Comparison of ENCODE assay signal across 8 mouse cellular contexts in genomic region chr12:114012860-114013259, GRCm38 (mm10).
DNase-seq lines count a peak whose midpoint lies in the region; ATAC-seq and TF ChIP-seq lines count a peak whose summit lies in the region.
"Not testable (repeated sequence)": the region's sequence is repeated elsewhere in the genome, so short reads cannot be mapped to it uniquely, and the experiment has no call there.

No protein-coding gene starts in this region.

- not testable (repeated sequence) for H3K27me3 ChIP-seq in midbrain, postnatal 0 days (ENCODE audit: insufficient read depth, low read length); stomach, postnatal 0 days (ENCODE audit: control insufficient read depth, insufficient read depth, low read length)

- TF ChIP-seq CTCF in midbrain, postnatal 0 days (IDR thresholded peaks at IDR 0.05) = peak; percentile 21; the same call in 1 of the 2 replicates
- TF ChIP-seq CTCF in stomach, postnatal 0 days (IDR thresholded peaks at IDR 0.05; ENCODE audit: low read depth) = peak; percentile 57

- not testable (repeated sequence) for H3K27ac ChIP-seq in midbrain, postnatal 0 days (ENCODE audit: low read depth, low read length); stomach, postnatal 0 days (replicated peaks)

- H3K36me3 ChIP-seq in midbrain, postnatal 0 days (ENCODE audit: insufficient read depth, low read length); stomach, postnatal 0 days (ENCODE audit: control insufficient read depth, insufficient read depth, low read length): not testable (repeated sequence)

- H3K9me3 ChIP-seq in midbrain, postnatal 0 days (ENCODE audit: low read length); stomach, postnatal 0 days (ENCODE audit: control insufficient read depth, low read length): not testable (repeated sequence)

- DNase-seq in B cell, adult 2 months = peak; percentile 81 to 84
- DNase-seq in adipocyte (ENCODE audit: low spot score) = peak; percentile 14
- DNase-seq in cerebellum, adult 9-10 months = peak; percentile 10
- peak; percentile 75 to 93 for DNase-seq in kidney, adult 8-10 months
- peak; percentile 3 for DNase-seq in liver
- not testable (repeated sequence) for DNase-seq in midbrain, postnatal 0 days (ENCODE audit: low spot score); stomach, postnatal 0 days (ENCODE audit: low spot score)

- not testable (repeated sequence) for TF ChIP-seq EP300 in stomach, postnatal 0 days (optimal IDR thresholded peaks at IDR 0.05)

- not testable (repeated sequence) for H3K4me1 ChIP-seq in midbrain, postnatal 0 days (ENCODE audit: insufficient read depth, low read length); stomach, postnatal 0 days (replicated peaks; ENCODE audit: control insufficient read depth, insufficient read depth)

- not testable (repeated sequence) for H3K4me2 ChIP-seq in midbrain, postnatal 0 days (ENCODE audit: low read depth, low read length, poor library complexity, severe bottlenecking); stomach, postnatal 0 days (replicated peaks; ENCODE audit: low read depth)

- H3K9ac ChIP-seq in midbrain, postnatal 0 days (replicated peaks; ENCODE audit: low read length, poor library complexity, severe bottlenecking); stomach, postnatal 0 days (ENCODE audit: low read length): not testable (repeated sequence)

- H3K4me3 ChIP-seq in midbrain, postnatal 0 days (ENCODE audit: low read depth, low read length); stomach, postnatal 0 days (ENCODE audit: low read depth, low read length): not testable (repeated sequence)

- WGBS in midbrain, postnatal 0 days = 27% methylated on average over 4 of the region's 4 CpGs
- WGBS in stomach, postnatal 0 days = 23% methylated on average over 4 of the region's 4 CpGs

- peak; percentile 88 for ATAC-seq in granulocyte monocyte progenitor cell, adult 5-6 weeks (replicated peaks; ENCODE audit: poor library complexity, severe bottlenecking)
- ATAC-seq in midbrain, postnatal 0 days (ENCODE audit: low FRiP score); stomach, postnatal 0 days (ENCODE audit: low FRiP score, low TSS enrichment): not testable (repeated sequence)
